Mouse (Mus musculus) midbrain, embryonic 10.5 days (tissue): Measurements from ENCODE around the gene Zdhhc19. TPM values are rescaled to one million over a fixed set of nuclear protein-coding genes. Genes with fewer than 3 reads are reported as not detected.

Experiments
- DNase-seq: peaks from one replicate; pipeline ENCODE4 v3.0.0-alpha.2; 2017; ENCODE audit warnings: low spot score
- H3K27ac ChIP-seq: fragments of 300-500 bp; sonication (generic); replicated peaks from 2 replicates; pipeline ENCODE4 v1.5.1; 2016; ENCODE audit warnings: mild to moderate bottlenecking
- H3K27me3 ChIP-seq: fragments of 300-500 bp; sonication (generic); 2 replicates; pipeline ENCODE4 v1.6.1; 2016; ENCODE audit warnings: low read depth, mild to moderate bottlenecking; ENCODE audit not compliant: poor library complexity, severe bottlenecking
- H3K36me3 ChIP-seq: fragments of 300-500 bp; sonication (generic); 2 replicates; pipeline ENCODE4 v1.6.1; 2016; ENCODE audit warnings: mild to moderate bottlenecking, moderate library complexity
- H3K4me1 ChIP-seq: fragments of 300-500 bp; sonication (generic); 2 replicates; pipeline ENCODE4 v1.6.1; 2016
- H3K4me3 ChIP-seq: fragments of 300-500 bp; sonication (generic); 2 replicates; pipeline ENCODE4 v1.5.1; 2016; ENCODE audit warnings: mild to moderate bottlenecking, moderate library complexity
- H3K9me3 ChIP-seq: fragments of 300-500 bp; sonication (generic); replicated peaks from 2 replicates; pipeline ENCODE4 v1.6.1; 2016; ENCODE audit warnings: mild to moderate bottlenecking
- WGBS: fragments of 180-500 bp; shearing (Covaris S2); methylation state at CpG from one replicate; pipeline ENCODE4 v1.1.7; 2016; 5-methylcytosine and 5-hydroxymethylcytosine counted together
- polyA plus RNA-seq: library from polyadenylated mRNA; unstranded; fragments of >200 nt; fragmentation: Nextera tagmentation; extraction: Ambion mirVana; gene quantifications from 2 replicates; pipeline ENCODE4 v1.2.1, GENCODE M21; 2016

The Zdhhc19 gene
- polyA plus RNA-seq, 1 experiment from 2014 or later, result not detected

GRCm38 (mm10) chr16:32524244-32524615 is 28.2 kb downstream of the Zdhhc19 start:
- no peaks in the 10 kb centered on the region for H3K27me3 ChIP-seq
- H3K36me3 ChIP-seq, result no peaks in the 10 kb centered on the region
- WGBS, result 76% methylated on average over 5 of the region's 5 CpGs
- no peaks in the 10 kb centered on the region for H3K9me3 ChIP-seq
- H3K4me3 ChIP-seq, result no peak overlapping the region
- peak overlapping the region; percentile 73 for H3K27ac ChIP-seq
- no peak for DNase-seq
- H3K4me1 ChIP-seq, result peaks cover 23% of the 10 kb centered on the region

GRCm38 (mm10) chr16:32526906-32527305 is 30.8 kb downstream of the Zdhhc19 start:
- 81% methylated on average over 7 of the region's 7 CpGs for WGBS
- peaks cover 12% of the 10 kb centered on the region for H3K4me1 ChIP-seq
- H3K9me3 ChIP-seq, result no peaks in the 10 kb centered on the region
- H3K27me3 ChIP-seq, result no peaks in the 10 kb centered on the region
- no peak overlapping the region for H3K4me3 ChIP-seq
- H3K36me3 ChIP-seq, result no peaks in the 10 kb centered on the region
- no peak for DNase-seq
- H3K27ac ChIP-seq, result no peak overlapping the region

DNA sequence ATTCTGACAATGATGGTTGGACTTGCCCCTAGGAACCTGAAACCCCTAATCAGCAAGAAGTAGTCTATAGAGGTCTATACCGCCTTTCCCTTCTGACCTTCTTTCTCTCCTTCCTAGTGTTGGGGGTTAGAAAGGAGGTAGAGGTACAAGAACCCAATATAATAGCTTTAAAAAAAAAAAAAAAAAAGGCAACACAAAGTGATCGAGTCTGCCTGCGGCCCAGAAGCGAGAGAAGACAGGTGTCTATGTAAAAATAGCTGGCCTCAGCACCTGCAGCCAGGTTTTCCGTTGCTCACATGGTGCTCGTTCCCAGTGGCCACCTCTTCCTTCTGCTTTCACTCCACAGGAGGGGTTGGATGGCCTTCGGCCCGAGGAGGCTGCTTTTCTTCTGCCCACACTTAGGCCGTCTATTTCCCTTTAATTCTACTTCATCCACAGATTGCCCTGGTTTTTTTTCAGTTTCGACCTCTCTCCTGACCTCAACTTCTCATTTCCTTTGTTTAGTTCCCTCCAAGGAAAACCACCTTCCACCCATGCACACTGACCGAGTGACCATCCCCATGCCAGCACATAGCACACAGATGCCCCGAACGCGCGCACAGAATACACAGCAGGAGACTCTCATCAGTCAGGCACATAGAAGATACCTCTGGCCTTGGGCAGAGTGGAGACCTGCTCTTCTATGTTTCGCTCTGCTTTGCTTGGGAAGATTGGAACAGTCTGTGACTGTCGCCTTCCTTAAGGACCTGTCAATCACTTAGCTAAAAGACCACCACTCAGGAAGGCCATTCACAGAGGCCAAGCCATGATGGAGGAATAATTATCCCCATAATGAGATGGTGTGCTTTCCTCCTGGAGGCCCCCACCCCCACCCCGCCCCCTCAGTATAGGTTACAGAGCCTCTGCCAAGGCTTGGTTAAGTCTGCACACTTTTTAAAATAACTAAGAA is 37.1 kb downstream of the Zdhhc19 start:
- DNase-seq, result no peak

DNA sequence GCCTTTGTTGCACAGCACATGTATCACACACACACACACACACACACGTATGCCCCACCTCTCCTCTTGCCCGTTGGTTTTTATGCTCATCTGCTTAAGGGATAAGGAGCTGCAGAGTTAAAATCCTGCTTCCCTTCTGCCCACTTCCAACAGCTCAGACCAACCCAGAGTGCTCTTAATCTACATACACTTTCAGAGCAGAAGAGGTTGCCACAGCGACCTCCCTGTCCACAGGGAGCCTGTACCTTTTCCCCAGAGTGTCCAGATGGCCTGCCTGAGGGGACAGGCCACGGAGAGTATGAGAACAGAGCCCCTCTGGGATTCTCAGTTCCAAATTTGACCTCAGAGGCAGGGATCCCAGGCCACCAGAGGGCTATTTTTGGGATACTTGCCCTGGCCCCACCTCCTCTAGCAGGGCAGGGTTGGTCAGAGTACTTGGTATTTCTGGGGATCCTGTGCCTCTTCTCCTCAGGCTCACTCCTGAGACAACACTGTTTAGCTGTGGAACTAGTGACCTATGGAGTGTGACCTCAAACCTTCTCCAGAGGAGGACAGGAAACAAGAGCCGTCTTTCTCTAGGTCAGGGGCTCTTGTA is 39.2 kb downstream of the Zdhhc19 start:
- Histone ChIP-seq H3K4me1 (peaks cover 66% of the 10 kb centered on the region), H3K27me3 (no peaks in the 10 kb centered on the region), H3K9me3 (no peaks in the 10 kb centered on the region), H3K4me3 (no peak overlapping the region), H3K27ac (peak overlapping the region; percentile 70), H3K36me3 (no peaks in the 10 kb centered on the region)
- DNase-seq, result no peak
- WGBS, result 27% methylated on average over 5 of the region's 5 CpGs

More for the DNA sequence above, 37.1 kb downstream of the Zdhhc19 start:
- H3K4me1 ChIP-seq, result peaks cover 45% of the 10 kb centered on the region
- WGBS, result 63% methylated on average over 18 of the region's 18 CpGs
- peak overlapping the region; percentile 63 for H3K27ac ChIP-seq
- no peaks in the 10 kb centered on the region for H3K36me3 ChIP-seq
- H3K4me3 ChIP-seq, result no peak overlapping the region
- H3K27me3 ChIP-seq, result no peaks in the 10 kb centered on the region
- H3K9me3 ChIP-seq, result no peaks in the 10 kb centered on the region

GRCm38 (mm10) chr16:32537867-32538660 is 42.0 kb downstream of the Zdhhc19 start:
- peaks cover 60% of the 10 kb centered on the region for H3K4me1 ChIP-seq
- no peak for DNase-seq
- no peaks in the 10 kb centered on the region for H3K9me3 ChIP-seq
- no peaks in the 10 kb centered on the region for H3K27me3 ChIP-seq
- H3K27ac ChIP-seq, result peak overlapping the region; percentile 70
- WGBS, result 32% methylated on average over 5 of the region's 5 CpGs
- no peak overlapping the region for H3K4me3 ChIP-seq
- no peaks in the 10 kb centered on the region for H3K36me3 ChIP-seq

DNA sequence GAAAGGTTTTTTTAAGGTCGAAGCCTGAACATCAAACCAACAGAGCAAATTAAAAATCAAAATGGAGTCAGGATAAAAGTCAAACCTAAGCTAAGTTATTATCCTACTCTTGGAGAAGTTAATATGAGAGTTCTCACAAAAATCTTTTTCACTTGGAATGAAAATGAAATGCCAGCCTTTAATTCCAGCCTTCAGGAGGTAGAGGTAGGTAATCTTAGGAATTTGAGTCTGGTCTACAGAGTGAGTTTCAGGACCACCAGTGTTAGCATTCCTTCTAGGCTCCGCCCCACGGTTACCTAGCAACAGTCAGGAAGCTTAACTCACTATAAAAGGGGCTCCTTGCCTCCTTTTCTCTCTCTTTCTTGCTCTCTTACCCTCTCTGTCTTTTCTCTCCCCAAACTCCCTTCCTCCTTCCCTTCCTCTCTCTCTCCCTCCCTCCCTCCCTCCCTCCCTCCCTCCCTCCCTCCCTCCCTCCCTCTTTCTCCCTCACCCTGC is 42.7 kb downstream of the Zdhhc19 start:
- H3K27me3 ChIP-seq, result no peaks in the 10 kb centered on the region
- H3K4me1 ChIP-seq, result peaks cover 53% of the 10 kb centered on the region
- no peaks in the 10 kb centered on the region for H3K36me3 ChIP-seq
- H3K9me3 ChIP-seq, result no peaks in the 10 kb centered on the region
- peak; percentile 63 for DNase-seq
- WGBS, result 23% methylated on average over 3 of the region's 3 CpGs
- peak overlapping the region; percentile 77 for H3K27ac ChIP-seq
- H3K4me3 ChIP-seq, result no peak overlapping the region

GRCm38 (mm10) chr16:32541338-32542179 is 45.5 kb downstream of the Zdhhc19 start:
- no peaks in the 10 kb centered on the region for H3K9me3 ChIP-seq
- no peak overlapping the region for H3K4me3 ChIP-seq
- H3K4me1 ChIP-seq, result peaks cover 26% of the 10 kb centered on the region
- 0 out of 2 replicates have a peak overlapping the region, but pooled peaks have one; percentile 1 for H3K27ac ChIP-seq
- no peak for DNase-seq
- H3K27me3 ChIP-seq, result no peaks in the 10 kb centered on the region
- 91% methylated on average over 6 of the region's 6 CpGs for WGBS
- no peaks in the 10 kb centered on the region for H3K36me3 ChIP-seq

- 77% methylated on average over 3 of the region's 3 CpGs for WGBS
- H3K36me3 ChIP-seq, result no peaks in the 10 kb centered on the region
- H3K4me1 ChIP-seq, result peaks cover 19% of the 10 kb centered on the region
Measured at GRCm38 (mm10) chr16:32543422-32543821, 47.4 kb downstream of the Zdhhc19 start.

DNA sequence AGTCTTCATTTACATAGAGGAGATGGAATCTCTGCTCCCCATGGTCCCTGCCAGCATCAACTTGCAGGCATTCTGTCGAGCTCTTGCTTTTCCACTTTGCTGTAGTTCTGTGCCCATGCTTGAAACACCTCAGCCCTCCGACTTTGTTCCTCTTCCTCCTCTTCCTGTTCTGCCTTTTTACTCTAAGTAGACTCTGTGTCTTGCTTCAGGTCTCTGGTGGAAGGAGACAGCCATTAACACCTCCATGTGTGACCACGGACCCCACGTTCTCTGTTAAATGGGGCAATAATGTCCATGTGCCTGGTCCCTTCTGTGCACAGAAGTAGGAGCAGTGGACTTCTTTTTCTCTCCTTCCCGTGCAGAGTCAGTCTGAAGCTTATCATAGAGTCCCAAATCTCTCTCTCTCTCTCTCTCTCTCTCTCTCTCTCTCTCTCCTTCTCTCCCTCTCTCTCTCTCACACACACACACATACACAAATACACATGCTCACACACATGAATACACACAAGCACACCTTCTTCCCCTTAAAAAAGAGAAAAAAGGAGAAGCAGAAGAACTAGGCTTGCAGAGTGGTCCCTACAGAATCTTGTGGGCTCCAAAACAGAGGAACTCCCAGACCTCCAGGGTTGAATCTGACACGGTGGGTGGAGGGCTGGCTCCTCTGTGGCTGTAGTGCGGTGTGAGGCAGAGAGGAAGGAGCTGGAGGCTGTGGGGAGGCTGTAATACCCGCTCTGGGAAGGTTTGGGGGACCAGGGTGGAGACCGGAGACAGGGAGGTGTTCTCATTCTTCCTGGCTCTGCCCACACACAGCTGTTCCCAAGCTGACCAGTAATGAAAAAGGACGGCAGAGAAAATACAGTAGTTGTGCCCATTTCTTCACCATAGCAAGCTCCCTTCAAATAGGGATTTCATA is 51.3 kb downstream of the Zdhhc19 start:
- H3K9me3 ChIP-seq, result no peaks in the 10 kb centered on the region; the same call in 1 of the 2 replicates
- no peak overlapping the region for H3K4me3 ChIP-seq
- 0 out of 2 replicates have a peak, but pooled peaks cover 4% of the 10 kb centered on the region for H3K4me1 ChIP-seq
- no peaks in the 10 kb centered on the region for H3K27me3 ChIP-seq
- DNase-seq, result no peak
- H3K27ac ChIP-seq, result no peak overlapping the region
- H3K36me3 ChIP-seq, result no peaks in the 10 kb centered on the region
- WGBS, result 79% methylated on average over 10 of the region's 10 CpGs

More at GRCm38 (mm10) chr16:32543422-32543821, 47.4 kb downstream of the Zdhhc19 start:
- H3K27ac ChIP-seq, result no peak overlapping the region
- H3K27me3 ChIP-seq, result no peaks in the 10 kb centered on the region
- no peak overlapping the region for H3K4me3 ChIP-seq
- H3K9me3 ChIP-seq, result no peaks in the 10 kb centered on the region
- no peak for DNase-seq

DNA sequence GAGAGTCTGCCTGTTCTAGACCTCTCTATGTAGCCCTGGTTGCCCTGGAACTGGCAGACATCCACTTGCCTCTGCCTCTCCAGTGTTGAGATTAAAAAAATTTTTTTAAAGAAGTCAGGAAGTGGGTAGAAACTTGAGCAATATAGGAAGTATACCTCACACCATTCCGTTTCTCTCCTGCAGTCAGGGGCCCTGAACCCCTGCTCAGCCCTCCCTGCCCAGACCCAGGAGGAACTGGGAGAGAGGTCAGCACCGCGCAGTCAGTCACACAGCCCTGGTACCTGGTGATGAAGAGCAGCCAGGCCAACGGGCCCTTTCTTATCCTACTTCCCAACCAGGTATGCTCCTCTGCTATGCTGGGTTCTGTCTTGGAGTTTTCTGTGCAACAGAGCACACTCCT is 54.0 kb downstream of the Zdhhc19 start:
- Histone ChIP-seq H3K27me3 (no peaks in the 10 kb centered on the region), H3K4me1 (0 out of 2 replicates have a peak, but pooled peaks cover 4% of the 10 kb centered on the region), H3K27ac (no peak overlapping the region), H3K9me3 (no peaks in the 10 kb centered on the region; the same call in 1 of the 2 replicates), H3K36me3 (no peaks in the 10 kb centered on the region), H3K4me3 (no peak overlapping the region)
- DNase-seq, result no peak
- 79% methylated on average over 4 of the region's 4 CpGs for WGBS

DNA sequence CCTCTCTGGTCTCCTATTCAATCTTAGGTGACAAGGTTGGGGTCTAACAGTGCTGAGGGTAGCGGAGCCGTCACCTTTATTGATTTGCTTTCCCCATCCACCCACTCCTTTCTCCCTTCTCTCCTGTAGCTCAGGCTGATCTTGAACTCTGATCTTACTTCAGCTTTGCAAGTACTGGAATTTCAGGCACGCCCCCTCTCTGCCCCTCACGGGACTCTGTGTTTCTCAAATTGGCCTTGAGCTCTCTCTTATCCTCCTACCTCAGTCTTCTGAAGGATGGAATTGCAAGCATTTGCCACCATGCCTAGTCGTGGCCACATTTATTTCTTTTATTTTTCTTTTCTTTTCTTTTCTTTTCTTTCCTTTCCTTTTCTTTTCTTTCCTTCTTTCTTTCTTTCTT is 54.4 kb downstream of the Zdhhc19 start:
- H3K27me3 ChIP-seq, result no peaks in the 10 kb centered on the region
- 87% methylated on average over 5 of the region's 5 CpGs for WGBS
- H3K4me1 ChIP-seq, result 0 out of 2 replicates have a peak, but pooled peaks cover 4% of the 10 kb centered on the region
- H3K36me3 ChIP-seq, result no peaks in the 10 kb centered on the region
- H3K27ac ChIP-seq, result no peak overlapping the region
- no peak for DNase-seq
- H3K4me3 ChIP-seq, result no peak overlapping the region
- no peaks in the 10 kb centered on the region; the same call in 1 of the 2 replicates for H3K9me3 ChIP-seq
